Mouse (Mus musculus): ENCODE measurements at regions not wholly inside any gene's neighbourhood (a gene's known extent, or its start where the extent isn't known, plus 50 kb on each side); places are given as distances from the start of the nearest gene placed in this dataset.
A peak's percentile ranks its signal among the peaks of the same experiment; 100 is the strongest.
"Not testable (repeated sequence)": the region's sequence is repeated elsewhere in the genome, so short reads cannot be mapped to it uniquely, and the experiment has no call there.

GRCm38 (mm10) chr14:15099909-15100308 is 296.7 kb downstream of the Nek10 start:
- Histone ChIP-seq H3K4me1 (ENCODE audit: control insufficient read depth, insufficient read depth, low read length) (no peaks in the 10 kb centered on the region), H3K4me3 (replicated peaks; ENCODE audit: insufficient read depth, low read depth, low read length) (no peak overlapping the region), H3K27ac (ENCODE audit: insufficient read depth, low read length) (no peak overlapping the region), H3K27me3 (ENCODE audit: control insufficient read depth, insufficient read depth, low read length) (no peaks in the 10 kb centered on the region)
- DNase-seq, result no peak
- TF ChIP-seq POLR2A (IDR thresholded peaks at IDR 0.05; ENCODE audit: borderline replicate concordance, insufficient read depth, low read length), result no peak
- TF ChIP-seq CTCF (IDR thresholded peaks at IDR 0.05; ENCODE audit: borderline replicate concordance, insufficient read depth, low read depth, low read length), result no peak

GRCm38 (mm10) chr14:15107795-15108321 is 304.6 kb downstream of the Nek10 start:
- WGBS, result 63% methylated on average over 2 of the region's 2 CpGs
- H3K27ac ChIP-seq (ENCODE audit: insufficient read depth, low read length), result no peak overlapping the region
- peak in 1 of 2 experiments; percentile 12 for DNase-seq

GRCm38 (mm10) chr14:15119745-15120144 is 316.5 kb downstream of the Nek10 start:
- 35% methylated on average over 2 of the region's 2 CpGs for WGBS
- no peak for DNase-seq

More at GRCm38 (mm10) chr14:15107795-15108321, 304.6 kb downstream of the Nek10 start:
- no peaks in the 10 kb centered on the region for H3K27me3 ChIP-seq (ENCODE audit: control insufficient read depth, insufficient read depth, low read length)
- TF ChIP-seq POLR2A (IDR thresholded peaks at IDR 0.05; ENCODE audit: borderline replicate concordance, insufficient read depth, low read length) (no peak), CTCF (IDR thresholded peaks at IDR 0.05; ENCODE audit: borderline replicate concordance, insufficient read depth, low read depth, low read length) (no peak)
- H3K4me3 ChIP-seq (replicated peaks; ENCODE audit: insufficient read depth, low read depth, low read length), result no peak overlapping the region
- no peaks in the 10 kb centered on the region for H3K4me1 ChIP-seq (ENCODE audit: control insufficient read depth, insufficient read depth, low read length)

GRCm38 (mm10) chr14:15128157-15128556 is 310.6 kb downstream of the Lrrc3b start:
- H3K27me3 ChIP-seq (ENCODE audit: control insufficient read depth, insufficient read depth, low read length), result no peaks in the 10 kb centered on the region
- H3K4me1 ChIP-seq (ENCODE audit: control insufficient read depth, insufficient read depth, low read length), result no peaks in the 10 kb centered on the region
- TF ChIP-seq POLR2A (IDR thresholded peaks at IDR 0.05; ENCODE audit: borderline replicate concordance, insufficient read depth, low read length), result no peak
- no peak for TF ChIP-seq CTCF (IDR thresholded peaks at IDR 0.05; ENCODE audit: borderline replicate concordance, insufficient read depth, low read depth, low read length)
- DNase-seq, result no peak
- WGBS, result 60% methylated on average over 3 of the region's 3 CpGs
- no peak overlapping the region for H3K4me3 ChIP-seq (replicated peaks; ENCODE audit: insufficient read depth, low read depth, low read length)
- H3K27ac ChIP-seq (ENCODE audit: insufficient read depth, low read length), result no peak overlapping the region

More at GRCm38 (mm10) chr14:15119745-15120144, 316.5 kb downstream of the Nek10 start:
- no peaks in the 10 kb centered on the region for H3K27me3 ChIP-seq (ENCODE audit: control insufficient read depth, insufficient read depth, low read length)
- TF ChIP-seq POLR2A (IDR thresholded peaks at IDR 0.05; ENCODE audit: borderline replicate concordance, insufficient read depth, low read length) (no peak), CTCF (IDR thresholded peaks at IDR 0.05; ENCODE audit: borderline replicate concordance, insufficient read depth, low read depth, low read length) (peak; percentile 40; the same call in 1 of the 2 replicates)
- H3K4me1 ChIP-seq (ENCODE audit: control insufficient read depth, insufficient read depth, low read length), result no peaks in the 10 kb centered on the region
- H3K4me3 ChIP-seq (replicated peaks; ENCODE audit: insufficient read depth, low read depth, low read length), result no peak overlapping the region
- H3K27ac ChIP-seq (ENCODE audit: insufficient read depth, low read length), result no peak overlapping the region

GRCm38 (mm10) chr14:15140871-15141270 is 297.9 kb downstream of the Lrrc3b start:
- not testable (repeated sequence) for DNase-seq; H3K4me3 ChIP-seq (replicated peaks; ENCODE audit: insufficient read depth, low read depth, low read length); H3K4me1 ChIP-seq (ENCODE audit: control insufficient read depth, insufficient read depth, low read length); H3K27ac ChIP-seq (ENCODE audit: insufficient read depth, low read length); H3K27me3 ChIP-seq (ENCODE audit: control insufficient read depth, insufficient read depth, low read length)
- WGBS, result 88% methylated on average over 1 of the region's 1 CpGs

GRCm38 (mm10) chr14:15142839-15143238 is 295.9 kb downstream of the Lrrc3b start:
- Histone ChIP-seq H3K4me1 (ENCODE audit: control insufficient read depth, insufficient read depth, low read length) (no peaks in the 10 kb centered on the region), H3K27me3 (ENCODE audit: control insufficient read depth, insufficient read depth, low read length) (no peaks in the 10 kb centered on the region), H3K27ac (ENCODE audit: insufficient read depth, low read length) (no peak overlapping the region), H3K4me3 (replicated peaks; ENCODE audit: insufficient read depth, low read depth, low read length) (no peak overlapping the region)
- TF ChIP-seq POLR2A (IDR thresholded peaks at IDR 0.05; ENCODE audit: borderline replicate concordance, insufficient read depth, low read length), result no peak
- no peak for TF ChIP-seq CTCF (IDR thresholded peaks at IDR 0.05; ENCODE audit: borderline replicate concordance, insufficient read depth, low read depth, low read length)
- WGBS, result 94% methylated on average over 1 of the region's 1 CpGs
- DNase-seq, result no peak

GRCm38 (mm10) chr14:15148516-15148915 is 290.3 kb downstream of the Lrrc3b start:
- Histone ChIP-seq H3K27me3 (ENCODE audit: control insufficient read depth, insufficient read depth, low read length) (no peaks in the 10 kb centered on the region), H3K4me3 (replicated peaks; ENCODE audit: insufficient read depth, low read depth, low read length) (no peak overlapping the region), H3K27ac (ENCODE audit: insufficient read depth, low read length) (no peak overlapping the region), H3K4me1 (ENCODE audit: control insufficient read depth, insufficient read depth, low read length) (no peaks in the 10 kb centered on the region)
- DNase-seq, result no peak
- TF ChIP-seq POLR2A (IDR thresholded peaks at IDR 0.05; ENCODE audit: borderline replicate concordance, insufficient read depth, low read length) (no peak), CTCF (IDR thresholded peaks at IDR 0.05; ENCODE audit: borderline replicate concordance, insufficient read depth, low read depth, low read length) (no peak)
- WGBS, result 98% methylated on average over 1 of the region's 1 CpGs

Measured in cerebellum, adult 2 months (tissue).